Mouse (Mus musculus) kidney, adult 2 months (tissue): Measurements from ENCODE around the gene Btg2.

Source experiments
- CTCF ChIP-seq: fragments of 200-500 bp; conservative IDR thresholded peaks from 2 replicates; pipeline ENCODE4 v1.5.1; 2011; ENCODE audit warnings: low read depth, mild to moderate bottlenecking, control low read depth, low read length, moderate library complexity, mixed read lengths; ENCODE audit not compliant: insufficient read depth, insufficient read length
- POLR2A ChIP-seq: fragments of 200-500 bp; IDR thresholded peaks from one replicate; pipeline ENCODE4 v1.6.1; 2011; ENCODE audit warnings: low read depth, low read length, control low read depth

DNA sequence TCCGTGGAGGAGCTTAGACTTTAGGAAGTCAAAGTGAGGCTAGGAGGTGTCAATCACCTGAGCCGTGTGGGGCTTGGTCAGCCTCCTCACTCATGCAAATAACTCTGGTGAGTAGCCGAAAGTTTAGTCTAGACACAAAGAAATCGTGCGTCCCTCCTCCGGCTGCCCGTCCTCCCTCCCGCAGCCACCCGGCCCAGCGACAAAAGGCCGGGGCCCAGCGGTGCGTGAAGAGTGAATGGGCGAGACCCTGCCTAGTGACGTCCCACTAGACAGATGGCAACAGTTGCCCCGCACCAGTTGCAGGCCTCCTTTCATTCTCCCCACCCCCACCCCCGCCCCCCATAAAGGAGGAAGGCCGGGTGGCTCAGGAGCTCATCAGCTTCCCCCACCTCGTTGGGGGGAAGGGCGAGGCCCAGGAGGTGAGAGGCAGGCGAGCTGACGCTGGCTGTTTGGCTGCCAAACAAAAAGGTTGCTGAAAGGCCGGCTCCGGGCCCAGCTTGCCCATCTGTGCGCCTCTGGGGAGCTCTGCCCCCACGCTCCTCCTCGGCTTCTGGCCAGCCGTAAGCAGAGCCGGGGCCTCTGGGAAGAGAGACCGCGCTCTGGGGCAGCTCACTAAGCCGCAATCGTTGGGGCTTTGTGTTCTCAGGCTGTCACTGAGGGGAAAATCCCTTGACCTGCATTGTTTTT, 15.7 kb downstream of the Btg2 start:
- TF ChIP-seq POLR2A (no peak), CTCF (no peak)
